Mouse (Mus musculus) mature B cell (primary cell): Measurements from ENCODE around the gene Taf10.
"Not testable (repeated sequence)": the region's sequence is repeated elsewhere in the genome, so short reads cannot be mapped to it uniquely, and the experiment has no call there.

ENCODE experiments used
- in situ Hi-C: fragments of 300-500 bp; cut with MboI; formaldehyde crosslinking; loops from 2 replicates; pipeline ENCODE4 v1.14.3; 2019

The Taf10 gene

GRCm38 (mm10) chr7:105752716-105753115 lies 8.6 kb upstream of the Taf10 start:
- in situ Hi-C loops: no loop called here

- in situ Hi-C loops: no loop called here
These were observed 7.6 kb upstream of the Taf10 start, which contains the start of gene Tpp1 for GRCm38 (mm10) chr7:105751491-105752433. TSS of gene Tpp1 (minus strand) at chr7:105752235.

GRCm38 (mm10) chr7:105747776-105748175 lies 3.6 kb upstream of the Taf10 start:
- in situ Hi-C loops: no loop called here

GRCm38 (mm10) chr7:105743246-105743925 lies 775 bp downstream of the Taf10 start:
- in situ Hi-C loops: not testable (repeated sequence)

GRCm38 (mm10) chr7:105742539-105743215 lies 1.5 kb downstream of the Taf10 start:
- in situ Hi-C loops: not testable (repeated sequence)

- in situ Hi-C loops: no loop called here
These were observed 2.2 kb downstream of the Taf10 start for GRCm38 (mm10) chr7:105741978-105742377.

GRCm38 (mm10) chr7:105740851-105741250 lies 3.3 kb downstream of the Taf10 start:
- in situ Hi-C loops: no loop called here

GRCm38 (mm10) chr7:105740089-105740795 lies 3.9 kb downstream of the Taf10 start:
- in situ Hi-C loops: no loop called here

- in situ Hi-C loops: loop anchor here (5.0 kb wide), 1 partner anchor 73 kb away; the partner anchor contains the start of gene Mrpl17
These were observed 5.2 kb downstream of the Taf10 start for GRCm38 (mm10) chr7:105738948-105739347.

GRCm38 (mm10) chr7:105738286-105738685 lies 5.9 kb downstream of the Taf10 start:
- in situ Hi-C loops: loop anchor here (5.0 kb wide), 1 partner anchor 74 kb away; the partner anchor contains the start of gene Mrpl17

GRCm38 (mm10) chr7:105737648-105738047 lies 6.5 kb downstream of the Taf10 start:
- in situ Hi-C loops: loop anchor here (5.0 kb wide), 1 partner anchor 75 kb away; the partner anchor contains the start of gene Mrpl17

- in situ Hi-C loops: loop anchor here (5.0 kb wide), 1 partner anchor 75 kb away; the partner anchor contains the start of gene Mrpl17
These were observed 7.1 kb downstream of the Taf10 start, which contains the start of gene Rrp8 for GRCm38 (mm10) chr7:105736911-105737521. TSS of gene Rrp8 (minus strand) at chr7:105737385.

GRCm38 (mm10) chr7:105736264-105736901 lies 7.8 kb downstream of the Taf10 start, which contains the start of gene Ilk:
TSS of gene Ilk (plus strand) at chr7:105736592.
- in situ Hi-C loops: loop anchor here (5.0 kb wide), 1 partner anchor 76 kb away; the partner anchor contains the start of gene Mrpl17

- in situ Hi-C loops: loop anchor here (5.0 kb wide), 1 partner anchor 77 kb away; the partner anchor contains the start of gene Mrpl17
These were observed 8.7 kb downstream of the Taf10 start for GRCm38 (mm10) chr7:105735464-105735863.

- in situ Hi-C loops: loop anchor here (5.0 kb wide), 2 partner anchors 77 to 93 kb away; partner anchors contain the start of genes Arfip2, Gm45799, Mrpl17 and Timm10b
These were observed 9.3 kb downstream of the Taf10 start for GRCm38 (mm10) chr7:105734826-105735225.

- in situ Hi-C loops: loop anchor here (5.0 kb wide), 1 partner anchor 92 kb away; the partner anchor contains the start of genes Arfip2, Gm45799 and Timm10b
These were observed 10.3 kb downstream of the Taf10 start for GRCm38 (mm10) chr7:105733836-105734235.

- in situ Hi-C loops: no loop called here
These were observed 15.3 kb downstream of the Taf10 start for GRCm38 (mm10) chr7:105728701-105729428.

GRCm38 (mm10) chr7:105726980-105727325 lies 17.2 kb downstream of the Taf10 start:
- in situ Hi-C loops: no loop called here
